Mouse (Mus musculus) stomach, postnatal 0 days (tissue): Measurements from ENCODE around the gene Llgl2.

ENCODE experiments used
- CTCF ChIP-seq: IDR thresholded peaks from 2 replicates; pipeline ENCODE4 v1.5.1; 2016; ENCODE audit warnings: antibody characterized with exemption, low read depth, mild to moderate bottlenecking, moderate library complexity
- EP300 ChIP-seq: optimal IDR thresholded peaks from 2 replicates; pipeline ENCODE3; 2016; ENCODE audit warnings: antibody characterized with exemption

- TF ChIP-seq CTCF (no peak), EP300 (no peak)
These were observed 34.1 kb downstream of the Llgl2 start for GRCm38 (mm10) chr11:115857936-115858335.
